Mouse (Mus musculus): ENCODE measurements at regions not wholly inside any gene's neighbourhood (a gene's known extent, or its start where the extent isn't known, plus 50 kb on each side); places are given as distances from the start of the nearest gene placed in this dataset.

- H3K4me1 ChIP-seq (replicated peaks; ENCODE audit: control insufficient read depth in 2 of 2, insufficient read depth in 2 of 2, low read length in 1 of 2): peaks cover 0 to 9% of the 10 kb centered on the region in 2 experiments; a peak in 3 of 4 replicates
- TF ChIP-seq CTCF (IDR thresholded peaks at IDR 0.05; ENCODE audit: low read depth) (no peak), EP300 (IDR thresholded peaks at IDR 0.05; ENCODE audit: low read depth) (0 out of 2 replicates have a peak, but pooled peaks have one; percentile 10)
Measured at GRCm38 (mm10) chr17:84006748-84007147, 159.0 kb upstream of the Haao start.

GRCm38 (mm10) chr17:84004237-84004636 lies 156.5 kb upstream of the Haao start:
- no peak for DNase-seq (ENCODE audit: low read depth in 3 of 3, low spot score in 3 of 3)
- Histone ChIP-seq H3K9ac (replicated peaks) (no peak overlapping the region), H3K9me3 (ENCODE audit: control insufficient read depth, low read length) (no peaks in the 10 kb centered on the region), H3K4me2 (ENCODE audit: low read depth) (no peak overlapping the region), H3K27me3 (ENCODE audit: control insufficient read depth, insufficient read depth, low read length) (no peaks in the 10 kb centered on the region), H3K36me3 (replicated peaks; ENCODE audit: control insufficient read depth, insufficient read depth, low read depth) (no peaks in the 10 kb centered on the region), H3K4me1 (replicated peaks; ENCODE audit: control insufficient read depth in 2 of 2, insufficient read depth in 2 of 2, low read length in 1 of 2) (peaks cover 0 to 5% of the 10 kb centered on the region in 2 experiments; a peak in 3 of 4 replicates), H3K27ac (no peak overlapping the region), H3K4me3 (ENCODE audit: insufficient read depth in 1 of 2, low read depth in 2 of 2, low read length in 2 of 2) (no peak overlapping the region)
- TF ChIP-seq EP300 (IDR thresholded peaks at IDR 0.05; ENCODE audit: low read depth) (no peak), CTCF (IDR thresholded peaks at IDR 0.05; ENCODE audit: low read depth) (no peak)
- no peak for ATAC-seq (ENCODE audit: insufficient read depth)
- 26% methylated on average over 6 of the region's 6 CpGs for WGBS (ENCODE audit: insufficient replicate concordance)

More at GRCm38 (mm10) chr17:84006748-84007147, 159.0 kb upstream of the Haao start:
- WGBS (ENCODE audit: insufficient replicate concordance): 15% methylated on average over 9 of the region's 9 CpGs
- H3K36me3 ChIP-seq (replicated peaks; ENCODE audit: control insufficient read depth, insufficient read depth, low read depth): no peaks in the 10 kb centered on the region
- ATAC-seq (ENCODE audit: insufficient read depth) (no peak), DNase-seq (ENCODE audit: low read depth in 3 of 3, low spot score in 3 of 3) (no peak)
- no peaks in the 10 kb centered on the region for H3K27me3 ChIP-seq (ENCODE audit: control insufficient read depth, insufficient read depth, low read length)
- H3K4me2 ChIP-seq (ENCODE audit: low read depth): no peak overlapping the region
- no peak overlapping the region for H3K27ac ChIP-seq
- H3K9ac ChIP-seq (replicated peaks): no peak overlapping the region
- no peaks in the 10 kb centered on the region for H3K9me3 ChIP-seq (ENCODE audit: control insufficient read depth, low read length)
- H3K4me3 ChIP-seq (ENCODE audit: insufficient read depth in 1 of 2, low read depth in 2 of 2, low read length in 2 of 2): no peak overlapping the region

GRCm38 (mm10) chr17:84003489-84004234 lies 155.9 kb upstream of the Haao start:
- H3K4me1 ChIP-seq (replicated peaks; ENCODE audit: control insufficient read depth in 2 of 2, insufficient read depth in 2 of 2, low read length in 1 of 2): peaks cover 0 to 3% of the 10 kb centered on the region in 2 experiments; a peak in 3 of 4 replicates
- WGBS (ENCODE audit: insufficient replicate concordance): 49% methylated on average over 9 of the region's 9 CpGs
- no peak overlapping the region for H3K4me2 ChIP-seq (ENCODE audit: low read depth)
- no peak for DNase-seq (ENCODE audit: low read depth in 3 of 3, low spot score in 3 of 3)
- H3K36me3 ChIP-seq (replicated peaks; ENCODE audit: control insufficient read depth, insufficient read depth, low read depth): no peaks in the 10 kb centered on the region
- no peaks in the 10 kb centered on the region for H3K9me3 ChIP-seq (ENCODE audit: control insufficient read depth, low read length)
- no peaks in the 10 kb centered on the region for H3K27me3 ChIP-seq (ENCODE audit: control insufficient read depth, insufficient read depth, low read length)
- no peak for TF ChIP-seq EP300 (IDR thresholded peaks at IDR 0.05; ENCODE audit: low read depth)
- no peak for TF ChIP-seq CTCF (IDR thresholded peaks at IDR 0.05; ENCODE audit: low read depth)
- no peak overlapping the region for H3K9ac ChIP-seq (replicated peaks)
- no peak for ATAC-seq (ENCODE audit: insufficient read depth)
- no peak overlapping the region for H3K4me3 ChIP-seq (ENCODE audit: insufficient read depth in 1 of 2, low read depth in 2 of 2, low read length in 2 of 2)
- H3K27ac ChIP-seq: no peak overlapping the region

- ATAC-seq (ENCODE audit: insufficient read depth): no peak
- WGBS (ENCODE audit: insufficient replicate concordance): 62% methylated on average over 6 of the region's 6 CpGs
- no peak overlapping the region for H3K4me3 ChIP-seq (ENCODE audit: insufficient read depth in 1 of 2, low read depth in 2 of 2, low read length in 2 of 2)
Measured at GRCm38 (mm10) chr17:84002939-84003338, 155.2 kb upstream of the Haao start.

GRCm38 (mm10) chr17:84002327-84002726 lies 154.6 kb upstream of the Haao start:
- H3K4me3 ChIP-seq (ENCODE audit: insufficient read depth in 1 of 2, low read depth in 2 of 2, low read length in 2 of 2): no peak overlapping the region
- no peaks in the 10 kb centered on the region for H3K36me3 ChIP-seq (replicated peaks; ENCODE audit: control insufficient read depth, insufficient read depth, low read depth)
- H3K9me3 ChIP-seq (ENCODE audit: control insufficient read depth, low read length): no peaks in the 10 kb centered on the region

More at GRCm38 (mm10) chr17:84002939-84003338, 155.2 kb upstream of the Haao start:
- Histone ChIP-seq H3K27ac (no peak overlapping the region), H3K27me3 (ENCODE audit: control insufficient read depth, insufficient read depth, low read length) (no peaks in the 10 kb centered on the region), H3K9ac (replicated peaks) (no peak overlapping the region), H3K9me3 (ENCODE audit: control insufficient read depth, low read length) (no peaks in the 10 kb centered on the region), H3K4me1 (replicated peaks; ENCODE audit: control insufficient read depth in 2 of 2, insufficient read depth in 2 of 2, low read length in 1 of 2) (peaks cover 0 to 1% of the 10 kb centered on the region in 2 experiments; a peak in 2 of 4 replicates), H3K4me2 (ENCODE audit: low read depth) (no peak overlapping the region), H3K36me3 (replicated peaks; ENCODE audit: control insufficient read depth, insufficient read depth, low read depth) (no peaks in the 10 kb centered on the region)
- DNase-seq (ENCODE audit: low read depth in 3 of 3, low spot score in 3 of 3): no peak
- no peak for TF ChIP-seq EP300 (IDR thresholded peaks at IDR 0.05; ENCODE audit: low read depth)
- TF ChIP-seq CTCF (IDR thresholded peaks at IDR 0.05; ENCODE audit: low read depth): no peak

More at GRCm38 (mm10) chr17:84002327-84002726, 154.6 kb upstream of the Haao start:
- DNase-seq (ENCODE audit: low read depth in 3 of 3, low spot score in 3 of 3): no peak
- Histone ChIP-seq H3K9ac (replicated peaks) (no peak overlapping the region), H3K27ac (no peak overlapping the region), H3K4me1 (replicated peaks; ENCODE audit: control insufficient read depth in 2 of 2, insufficient read depth in 2 of 2, low read length in 1 of 2) (peaks cover 0 to 1% of the 10 kb centered on the region in 2 experiments; a peak in 2 of 4 replicates), H3K27me3 (ENCODE audit: control insufficient read depth, insufficient read depth, low read length) (no peaks in the 10 kb centered on the region), H3K4me2 (ENCODE audit: low read depth) (no peak overlapping the region)
- TF ChIP-seq CTCF (IDR thresholded peaks at IDR 0.05; ENCODE audit: low read depth) (no peak), EP300 (IDR thresholded peaks at IDR 0.05; ENCODE audit: low read depth) (no peak)
- 81% methylated on average over 16 of the region's 16 CpGs for WGBS (ENCODE audit: insufficient replicate concordance)
- ATAC-seq (ENCODE audit: insufficient read depth): no peak

Measured in liver, embryonic 14.5 days (tissue).